Mouse (Mus musculus): Measurements from ENCODE around the gene AW146154. TPM values are rescaled to one million over a fixed set of nuclear protein-coding genes. Genes with fewer than 3 reads are reported as not detected.
"Not testable (repeated sequence)": the region's sequence is repeated elsewhere in the genome, so short reads cannot be mapped to it uniquely, and the experiment has no call there.

AW146154 gene
- total and polyA plus RNA-seq, 2 experiments: 2.7 to 11.8 TPM

GRCm38 (mm10) chr7:41499018-41499388 is 687 bp downstream of the AW146154 start:
- WGBS: 0% methylated on average over 6 of the region's 6 CpGs
- not testable (repeated sequence) for DNase-seq (ENCODE audit: extremely low read depth, low read depth, low spot score); H3K79me2 ChIP-seq (ENCODE audit: control insufficient read depth, insufficient read depth, low read length); H3K36me3 ChIP-seq (ENCODE audit: control insufficient read depth, insufficient read depth, low read length); H3K4me1 ChIP-seq (ENCODE audit: control insufficient read depth, insufficient read depth, low read length); H3K27me3 ChIP-seq (ENCODE audit: control insufficient read depth, insufficient read depth, low read length)
- 0 out of 2 replicates have a peak, but pooled peaks have one; percentile 45 for TF ChIP-seq POLR2A (IDR thresholded peaks at IDR 0.05; ENCODE audit: extremely low read depth, insufficient read depth, low read length)
- Histone ChIP-seq H3K27ac (replicated peaks; ENCODE audit: insufficient read depth, low read depth, low read length) (peak overlapping the region; percentile 30), H3K4me3 (ENCODE audit: insufficient read depth, low read depth, low read length) (peak overlapping the region; percentile 73), H3K9ac (ENCODE audit: low read depth, low read length) (peak overlapping the region; percentile 62)

- not testable (repeated sequence) for H3K4me1 ChIP-seq (ENCODE audit: control insufficient read depth, insufficient read depth, low read length); H3K36me3 ChIP-seq (ENCODE audit: control insufficient read depth, insufficient read depth, low read length); DNase-seq (ENCODE audit: extremely low read depth, low read depth, low spot score); H3K27ac ChIP-seq (replicated peaks; ENCODE audit: insufficient read depth, low read depth, low read length); H3K9ac ChIP-seq (ENCODE audit: low read depth, low read length); H3K27me3 ChIP-seq (ENCODE audit: control insufficient read depth, insufficient read depth, low read length); H3K79me2 ChIP-seq (ENCODE audit: control insufficient read depth, insufficient read depth, low read length)
- peak overlapping the region; percentile 73; the same call in 1 of the 2 replicates for H3K4me3 ChIP-seq (ENCODE audit: insufficient read depth, low read depth, low read length)
- WGBS: 62% methylated on average over 4 of the region's 4 CpGs
Observed at GRCm38 (mm10) chr7:41498464-41498863, 1.2 kb downstream of the AW146154 start.

- no peaks in the 10 kb centered on the region for H3K4me1 ChIP-seq (ENCODE audit: control insufficient read depth, insufficient read depth, low read length)
- H3K4me3 ChIP-seq (ENCODE audit: insufficient read depth, low read depth, low read length): no peak overlapping the region
- H3K9ac ChIP-seq (ENCODE audit: low read depth, low read length): no peak overlapping the region
- H3K36me3 ChIP-seq (ENCODE audit: control insufficient read depth, insufficient read depth, low read length): peaks cover 6% of the 10 kb centered on the region
- TF ChIP-seq CTCF (IDR thresholded peaks at IDR 0.05; ENCODE audit: low read depth, low read length) (no peak), POLR2A (IDR thresholded peaks at IDR 0.05; ENCODE audit: extremely low read depth, insufficient read depth, low read length) (no peak)
- no peak for DNase-seq (ENCODE audit: extremely low read depth, low read depth, low spot score)
- WGBS: 98% methylated on average over 2 of the region's 2 CpGs
- peaks cover 9% of the 10 kb centered on the region; the same call in 1 of the 2 replicates for H3K79me2 ChIP-seq (ENCODE audit: control insufficient read depth, insufficient read depth, low read length)
- H3K27me3 ChIP-seq (ENCODE audit: control insufficient read depth, insufficient read depth, low read length): no peaks in the 10 kb centered on the region
- H3K27ac ChIP-seq (replicated peaks; ENCODE audit: insufficient read depth, low read depth, low read length): no peak overlapping the region
Observed at GRCm38 (mm10) chr7:41497871-41498270, 1.8 kb downstream of the AW146154 start.

- 9% methylated on average over 10 of the region's 10 CpGs for WGBS
- Histone ChIP-seq H3K79me2 (ENCODE audit: control insufficient read depth, insufficient read depth, low read length) (no peaks in the 10 kb centered on the region), H3K27ac (replicated peaks; ENCODE audit: insufficient read depth, low read depth, low read length) (no peak overlapping the region), H3K9ac (ENCODE audit: low read depth, low read length) (no peak overlapping the region), H3K36me3 (ENCODE audit: control insufficient read depth, insufficient read depth, low read length) (no peaks in the 10 kb centered on the region), H3K27me3 (ENCODE audit: control insufficient read depth, insufficient read depth, low read length) (no peaks in the 10 kb centered on the region), H3K4me1 (ENCODE audit: control insufficient read depth, insufficient read depth, low read length) (no peaks in the 10 kb centered on the region), H3K4me3 (ENCODE audit: insufficient read depth, low read depth, low read length) (no peak overlapping the region)
- DNase-seq (ENCODE audit: extremely low read depth, low read depth, low spot score): no peak
- TF ChIP-seq POLR2A (IDR thresholded peaks at IDR 0.05; ENCODE audit: extremely low read depth, insufficient read depth, low read length) (no peak), CTCF (IDR thresholded peaks at IDR 0.05; ENCODE audit: low read depth, low read length) (no peak)
Observed at GRCm38 (mm10) chr7:41451864-41452263, 47.8 kb downstream of the AW146154 start.

GRCm38 (mm10) chr7:41448596-41448995 is 51.1 kb downstream of the AW146154 start, which contains the start of gene Vmn2r57:
Gene Vmn2r57 (minus strand): TSS chr7:41448696.
- not testable (repeated sequence) for H3K4me3 ChIP-seq (ENCODE audit: insufficient read depth, low read depth, low read length); H3K36me3 ChIP-seq (ENCODE audit: control insufficient read depth, insufficient read depth, low read length); H3K79me2 ChIP-seq (ENCODE audit: control insufficient read depth, insufficient read depth, low read length); H3K4me1 ChIP-seq (ENCODE audit: control insufficient read depth, insufficient read depth, low read length); H3K27me3 ChIP-seq (ENCODE audit: control insufficient read depth, insufficient read depth, low read length); DNase-seq (ENCODE audit: extremely low read depth, low read depth, low spot score); H3K27ac ChIP-seq (replicated peaks; ENCODE audit: insufficient read depth, low read depth, low read length); H3K9ac ChIP-seq (ENCODE audit: low read depth, low read length)
- WGBS: 72% methylated on average over 1 of the region's 1 CpGs

Other genes with a start within 250 kb of the AW146154 start
- gene AI987944, start 106.5 kb downstream of the AW146154 start, total RNA-seq (2014; rRNA removed): 13.9 and 21.8 TPM in 2 replicates
- 3.4 and 3.9 TPM in 2 replicates for gene AI987944, start 106.5 kb downstream of the AW146154 start, polyA plus RNA-seq (2012; rRNA removed)
- 0.27 and 0.28 TPM in 2 replicates for gene Vmn2r57, start 51.2 kb downstream of the AW146154 start, total RNA-seq (2014; rRNA removed)
- gene Vmn2r57, start 51.2 kb downstream of the AW146154 start, polyA plus RNA-seq (2012; rRNA removed): 0.04 and 0.05 TPM in 2 replicates
- gene Gm20449, start 473 bp downstream of the AW146154 start, total RNA-seq (2014; rRNA removed): 0.07 and 0.18 TPM in 2 replicates
- 0.09 and 0.13 TPM in 2 replicates for gene Gm20449, start 473 bp downstream of the AW146154 start, polyA plus RNA-seq (2012; rRNA removed)
- gene Gm6871, start 73.8 kb upstream of the AW146154 start, total RNA-seq (2014; rRNA removed): not detected in 2 replicates
- not detected in 2 replicates for gene Gm6871, start 73.8 kb upstream of the AW146154 start, polyA plus RNA-seq (2012; rRNA removed)
- 6.8 and 10.0 TPM in 2 replicates for gene 2610021A01Rik, start 99.3 kb upstream of the AW146154 start, total RNA-seq (2014; rRNA removed)
- 2.1 and 2.3 TPM in 2 replicates for gene 2610021A01Rik, start 99.3 kb upstream of the AW146154 start, polyA plus RNA-seq (2012; rRNA removed)
- gene Zfp788, start 133.3 kb upstream of the AW146154 start, total RNA-seq (2014; rRNA removed): 2.6 and 3.5 TPM in 2 replicates
- gene Zfp788, start 133.3 kb upstream of the AW146154 start, polyA plus RNA-seq (2012; rRNA removed): 0.13 and 0.55 TPM in 2 replicates

Data from liver, adult 2 months (tissue).